Mouse (Mus musculus): ENCODE results near the gene A630076J17Rik.

The A630076J17Rik gene

DNA sequence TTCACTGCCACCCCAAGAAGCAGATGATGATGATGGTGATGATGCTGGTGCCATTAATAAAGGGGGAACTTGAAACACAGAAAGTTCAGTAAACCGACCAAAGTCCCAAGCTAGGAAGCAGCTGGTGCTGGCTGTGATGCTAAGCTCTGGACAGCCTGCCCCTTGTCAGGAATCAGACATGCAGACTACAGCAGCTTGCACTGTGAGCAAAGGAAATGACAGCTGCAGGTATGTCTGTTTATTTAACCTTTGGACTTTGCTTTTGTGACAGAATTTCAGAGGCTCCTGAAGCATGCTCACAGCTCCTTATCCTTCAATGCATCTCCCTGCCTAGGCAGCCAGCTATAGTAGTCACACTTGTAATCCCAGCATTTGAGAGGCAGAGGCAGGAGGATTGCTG, at the start of gene A630076J17Rik:
Gene A630076J17Rik, plus strand, starts transcription at position 88 of the 400 bp plus-strand sequence.
- DNase-seq (ENCODE audit: low spot score) = no peak

DNA sequence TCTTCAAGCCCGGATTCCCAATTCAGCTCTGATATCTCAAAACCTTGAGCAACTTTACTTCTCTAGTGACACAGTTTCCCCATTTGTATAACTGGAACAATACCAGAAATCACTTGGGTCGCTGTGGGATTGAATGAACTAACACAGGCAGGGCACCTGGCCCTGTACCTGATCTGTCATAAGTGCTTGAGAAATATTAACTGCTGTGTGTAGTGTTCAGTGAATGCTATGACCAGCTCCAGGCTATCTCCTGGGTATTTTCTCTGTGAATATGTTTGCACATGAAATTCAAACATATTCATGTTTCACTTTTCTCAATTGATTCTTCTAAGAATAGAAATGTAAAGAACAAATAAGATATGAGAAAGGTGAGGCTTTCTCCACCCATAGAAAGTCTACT, 49.6 kb upstream of the A630076J17Rik start:
- no peak for DNase-seq (ENCODE audit: low spot score)

DNA sequence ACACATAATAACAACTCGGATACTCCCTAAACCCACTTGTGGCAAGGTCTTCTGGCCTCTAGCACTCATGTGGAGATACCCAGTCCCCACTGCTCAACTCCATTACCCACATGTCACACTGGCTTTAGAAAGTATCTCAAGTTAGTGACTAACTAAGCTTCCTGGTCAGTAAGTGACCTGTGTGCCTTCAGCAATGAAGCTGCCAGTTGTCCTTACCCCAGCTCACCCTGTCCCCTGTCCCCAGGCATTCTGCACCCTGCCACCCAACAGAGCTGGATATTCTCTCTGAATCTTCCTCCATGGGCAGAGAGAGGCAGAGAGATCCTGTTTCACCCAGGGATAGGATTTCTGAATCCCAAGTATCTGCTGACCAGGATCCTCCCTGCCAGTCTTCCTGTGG, 47.7 kb upstream of the A630076J17Rik start, which contains the start of gene Kcna10:
Gene Kcna10, plus strand, starts transcription at position 301 of the 400 bp plus-strand sequence.
- DNase-seq (ENCODE audit: low spot score) = no peak

DNA sequence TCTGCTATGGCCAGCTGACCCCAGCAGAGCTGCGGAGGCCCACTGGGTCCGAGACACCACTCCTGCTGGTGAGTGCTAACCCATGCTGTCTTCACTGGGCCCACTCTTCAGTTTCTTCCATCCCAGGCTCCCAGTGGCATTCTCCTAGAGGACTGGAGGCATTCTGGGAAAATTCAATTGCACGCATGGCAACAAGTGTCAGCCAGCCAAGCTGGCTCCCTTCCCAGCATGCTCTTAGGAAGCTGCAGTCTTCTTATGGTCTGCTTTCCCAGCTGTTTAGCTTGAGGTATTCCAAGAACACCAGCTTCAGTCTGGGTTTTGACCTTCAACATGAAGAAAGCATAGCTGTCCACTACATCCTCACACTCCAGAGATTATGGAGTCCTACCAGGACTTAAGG, 47.2 kb upstream of the A630076J17Rik start:
- DNase-seq (ENCODE audit: low spot score) = no peak

DNA sequence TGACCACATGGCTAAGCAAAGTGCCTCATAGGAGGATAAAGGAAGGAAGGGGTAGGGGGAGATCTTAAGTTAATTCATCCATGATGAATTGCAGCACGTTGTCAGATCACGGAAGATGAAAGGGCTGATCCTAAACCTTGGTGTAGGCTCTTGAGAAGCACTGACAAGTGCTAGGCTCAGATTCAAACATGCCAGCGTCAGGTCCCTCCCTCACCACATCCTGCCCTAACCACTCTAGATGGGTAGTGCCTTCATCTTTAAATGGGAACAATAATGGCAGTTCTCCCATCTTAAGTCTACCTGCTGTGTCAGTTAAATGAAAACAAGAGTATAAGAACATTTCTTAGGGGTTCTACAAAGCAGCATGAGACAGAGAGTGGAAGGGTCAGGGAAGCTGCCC, 44.8 kb upstream of the A630076J17Rik start:
- DNase-seq (ENCODE audit: low spot score) = no peak

DNA sequence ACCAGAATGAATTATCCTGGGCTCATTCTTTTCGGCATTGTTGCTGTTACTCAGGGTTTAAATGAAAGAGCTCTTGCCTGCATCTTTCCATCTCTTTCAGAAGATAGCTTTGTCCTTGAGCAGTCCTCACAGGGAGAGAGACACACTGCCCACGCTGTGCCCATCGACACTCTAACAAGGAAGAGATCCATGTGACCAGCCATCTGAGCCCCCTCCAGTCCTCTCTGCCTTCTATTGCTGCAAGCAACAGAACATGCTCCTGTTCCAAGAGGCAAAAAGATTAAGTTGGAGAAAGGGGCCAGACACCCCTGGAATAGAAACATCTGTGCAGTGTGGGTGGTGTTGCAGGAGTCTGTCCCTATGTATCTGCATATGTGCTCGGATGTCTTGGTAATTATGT, 43.4 kb upstream of the A630076J17Rik start:
- DNase-seq (ENCODE audit: low spot score) = no peak

DNA sequence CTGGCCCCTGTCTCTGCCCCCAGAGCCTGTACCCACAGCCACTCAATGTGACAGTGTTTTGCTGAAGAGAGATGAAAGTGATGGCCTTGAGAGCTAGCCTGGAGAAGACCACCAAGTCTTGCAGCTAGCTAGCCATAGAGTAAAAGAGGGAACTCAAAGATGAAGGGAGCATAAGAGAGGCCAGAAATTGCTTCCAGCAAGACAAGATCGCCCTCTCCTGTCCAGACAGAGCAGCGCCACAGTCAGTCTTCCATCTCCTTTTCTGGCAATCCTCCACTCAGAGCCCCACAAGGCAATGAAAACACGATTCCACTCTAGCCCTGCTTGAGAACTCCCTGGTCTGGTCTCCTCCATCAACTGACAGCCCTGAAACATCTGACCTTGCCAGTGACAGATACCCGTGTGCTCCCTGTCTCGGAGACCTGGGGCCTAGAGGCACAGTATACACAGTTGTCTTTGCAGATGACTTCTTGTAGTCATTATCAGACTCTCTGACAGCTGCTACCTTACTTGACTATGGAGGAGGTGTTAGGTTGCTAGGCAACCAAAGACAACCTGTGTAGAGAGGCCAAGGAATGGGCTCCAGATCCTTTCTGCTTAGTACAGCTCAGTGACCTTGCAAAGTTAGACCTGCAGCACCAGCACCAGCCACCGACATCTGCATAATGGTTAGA, 42.1 kb upstream of the A630076J17Rik start:
- peak; percentile 6 for DNase-seq (ENCODE audit: low spot score)

DNA sequence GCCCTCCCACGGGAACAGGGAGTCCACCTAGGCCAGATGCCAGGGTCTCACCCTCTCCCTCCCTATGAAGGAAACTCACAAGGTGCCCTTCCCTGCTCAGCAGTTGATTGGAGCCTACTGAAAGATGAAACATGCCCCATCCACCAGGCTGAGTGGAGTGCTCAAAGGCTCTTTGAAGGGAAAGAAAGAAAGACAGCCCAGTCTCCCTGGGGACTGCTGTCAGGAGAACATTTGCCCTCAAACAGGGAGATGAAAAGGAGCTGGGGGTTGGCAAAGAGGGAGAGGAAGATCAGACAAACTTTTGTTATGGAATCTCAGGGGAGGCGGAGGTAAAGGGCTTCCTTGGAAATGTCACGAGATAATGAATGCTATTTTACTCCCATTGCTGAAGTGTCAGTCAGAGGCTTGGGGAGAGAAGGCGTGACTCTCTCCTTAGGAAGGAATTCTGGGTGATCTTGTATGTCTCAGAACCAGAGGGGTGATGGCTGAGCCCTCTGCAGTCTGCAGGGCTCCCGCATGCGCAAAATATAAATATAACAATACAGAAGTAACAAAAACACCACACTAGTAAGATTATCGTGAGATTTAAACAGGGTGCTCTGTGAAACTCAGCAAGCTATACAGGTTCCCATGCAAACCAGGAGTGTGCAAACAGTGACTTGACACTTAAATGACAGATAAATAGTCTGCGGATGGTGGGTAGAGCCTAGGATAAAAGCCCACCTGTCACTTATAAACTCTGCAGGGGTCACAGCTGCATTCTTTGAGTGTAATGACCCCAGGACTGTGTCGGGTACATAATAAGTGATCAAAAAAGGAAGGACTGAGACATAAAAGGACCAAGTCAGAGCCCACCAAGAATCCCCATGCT, 28.9 kb upstream of the A630076J17Rik start:
- no peak for DNase-seq (ENCODE audit: low spot score)

DNA sequence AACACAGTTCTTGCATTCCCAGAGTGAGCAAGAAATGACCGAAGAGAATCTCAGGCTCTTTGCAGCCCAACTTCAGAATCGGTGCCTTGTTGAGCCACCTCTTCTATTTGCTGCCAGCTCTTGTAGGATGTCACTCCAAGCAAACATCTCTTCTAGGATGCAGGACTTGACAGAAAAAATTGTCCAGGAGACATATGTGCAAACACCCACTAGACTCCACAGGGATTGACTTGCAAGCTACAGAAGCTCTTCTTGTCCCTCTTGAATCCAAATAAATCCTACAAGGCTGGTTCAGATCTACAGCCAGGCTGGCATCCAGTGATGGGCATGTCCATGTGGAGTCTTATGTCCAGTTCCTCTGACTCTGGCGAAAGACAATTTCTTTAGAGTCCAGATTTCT, 26.0 kb upstream of the A630076J17Rik start:
- no peak for DNase-seq (ENCODE audit: low spot score)

DNA sequence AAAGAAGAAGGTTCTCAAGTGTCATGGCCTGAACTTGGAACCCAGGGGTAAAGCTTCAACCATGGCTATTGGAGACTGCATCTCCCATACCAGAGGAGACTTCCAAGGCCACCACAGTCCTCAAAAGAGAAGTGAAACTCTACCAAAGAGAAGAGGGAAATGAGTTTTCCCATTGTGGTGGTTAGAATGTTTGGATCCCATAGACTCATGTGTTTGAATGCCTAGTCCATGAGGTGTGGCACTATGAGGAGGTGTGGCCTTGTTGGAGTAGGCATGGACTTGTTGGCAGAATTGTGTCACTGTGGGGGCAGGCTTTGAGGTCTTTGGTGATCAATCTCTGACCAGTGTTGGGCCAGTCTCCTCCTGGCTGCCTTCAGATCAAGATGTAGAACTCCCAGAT, 25.2 kb upstream of the A630076J17Rik start:
- no peak for DNase-seq (ENCODE audit: low spot score)

DNA sequence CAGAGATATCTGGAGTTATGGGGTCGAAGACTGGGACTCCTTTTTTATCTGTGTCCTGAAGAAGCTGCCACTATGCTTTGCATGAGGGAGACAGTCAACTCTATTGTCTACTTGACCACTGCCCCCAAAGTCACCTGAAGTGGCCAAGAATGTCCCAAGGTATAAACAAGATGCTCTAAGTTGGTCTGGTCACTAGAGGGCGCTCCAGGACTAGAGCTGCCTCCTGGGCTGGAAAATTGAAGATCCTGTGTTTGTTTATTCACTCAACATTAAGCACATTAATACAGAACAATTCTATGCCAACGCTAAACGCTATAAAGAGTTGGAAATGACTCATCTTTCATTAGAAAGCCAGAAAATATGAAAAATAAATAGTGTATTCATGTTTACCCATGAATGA, 24.4 kb upstream of the A630076J17Rik start:
- DNase-seq (ENCODE audit: low spot score) = peak; percentile 61

DNA sequence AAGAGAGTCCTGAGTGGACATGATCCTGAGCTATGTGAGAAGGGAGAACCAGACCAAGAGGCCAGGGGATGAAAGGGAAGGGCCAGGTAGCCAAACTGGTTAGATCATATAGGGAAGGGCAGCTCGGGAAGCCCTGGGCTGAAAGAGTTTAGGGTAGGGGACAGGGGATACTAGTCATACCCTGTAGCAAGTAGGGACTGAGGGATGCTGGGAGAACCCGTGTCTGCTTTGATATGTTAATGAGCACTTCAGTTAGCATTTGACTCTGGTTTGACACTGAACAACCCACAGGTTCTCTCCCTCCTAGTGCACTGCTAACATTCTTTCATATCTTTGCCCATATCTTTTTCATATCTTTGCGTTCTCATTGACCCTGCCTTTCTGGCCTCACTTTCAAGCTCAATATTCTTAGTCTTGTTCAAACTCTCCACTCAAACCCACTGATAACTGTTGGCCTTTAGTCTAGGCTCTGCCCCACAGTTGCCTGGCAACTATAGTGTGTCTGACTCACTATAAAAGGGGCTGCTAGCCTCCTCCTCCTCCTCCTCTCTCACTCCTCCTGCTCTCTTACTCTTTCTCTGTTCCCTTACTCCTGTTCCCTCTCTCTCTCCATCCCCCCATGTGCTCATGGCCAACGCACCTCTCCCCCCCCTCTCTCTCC, 23.8 kb upstream of the A630076J17Rik start:
- no peak for DNase-seq (ENCODE audit: low spot score)

DNA sequence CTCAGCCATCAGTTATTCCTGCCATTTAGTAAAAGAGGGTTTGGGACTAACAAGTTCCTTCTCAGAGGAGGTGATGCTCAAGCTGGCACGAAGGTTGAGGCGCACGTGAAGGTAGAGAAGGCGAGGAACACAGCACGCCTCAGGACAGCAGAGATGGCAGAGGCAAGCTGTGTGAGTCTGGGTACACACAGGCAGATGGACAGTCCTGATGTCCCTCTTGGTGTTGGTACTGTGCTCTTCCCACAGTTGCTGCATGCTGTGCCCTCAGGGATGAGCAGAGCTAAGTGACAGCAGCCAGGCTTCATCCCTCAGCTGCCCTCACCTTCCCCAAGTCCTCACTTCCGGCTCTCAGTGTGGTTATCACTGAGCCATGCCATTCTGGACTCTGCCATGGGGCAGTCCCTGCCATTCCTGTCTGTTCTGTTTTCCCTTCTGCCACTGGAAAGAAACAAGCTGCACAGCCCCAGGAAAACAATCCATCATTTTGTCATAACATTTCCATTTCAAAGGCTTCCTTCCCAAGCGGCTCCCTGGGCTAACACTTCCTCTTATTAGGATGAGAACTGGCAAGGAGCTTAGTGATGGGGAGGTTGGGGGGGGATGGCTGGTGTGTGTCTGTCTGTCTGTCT, 22.7 kb upstream of the A630076J17Rik start:
- peak; percentile 30 for DNase-seq (ENCODE audit: low spot score)

DNA sequence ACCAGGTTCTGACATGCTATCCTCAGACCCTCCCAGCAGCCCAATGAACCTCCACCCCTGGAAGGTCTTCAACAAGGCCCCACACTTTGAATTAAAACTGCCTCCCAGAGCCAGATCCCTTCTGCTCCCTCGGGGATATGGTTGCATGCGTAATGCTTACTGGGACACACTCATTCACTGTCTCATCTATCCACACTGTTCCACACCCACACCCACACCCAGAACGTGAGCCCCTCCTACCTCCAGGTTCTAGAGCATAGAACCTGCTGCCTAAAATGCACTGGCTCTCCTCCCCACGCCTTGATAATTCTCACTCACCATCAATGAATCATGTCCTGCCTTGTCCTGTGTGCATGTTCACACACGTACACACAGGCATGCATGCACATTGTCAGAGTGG, 15.8 kb upstream of the A630076J17Rik start:
- no peak for DNase-seq (ENCODE audit: low spot score)

DNA sequence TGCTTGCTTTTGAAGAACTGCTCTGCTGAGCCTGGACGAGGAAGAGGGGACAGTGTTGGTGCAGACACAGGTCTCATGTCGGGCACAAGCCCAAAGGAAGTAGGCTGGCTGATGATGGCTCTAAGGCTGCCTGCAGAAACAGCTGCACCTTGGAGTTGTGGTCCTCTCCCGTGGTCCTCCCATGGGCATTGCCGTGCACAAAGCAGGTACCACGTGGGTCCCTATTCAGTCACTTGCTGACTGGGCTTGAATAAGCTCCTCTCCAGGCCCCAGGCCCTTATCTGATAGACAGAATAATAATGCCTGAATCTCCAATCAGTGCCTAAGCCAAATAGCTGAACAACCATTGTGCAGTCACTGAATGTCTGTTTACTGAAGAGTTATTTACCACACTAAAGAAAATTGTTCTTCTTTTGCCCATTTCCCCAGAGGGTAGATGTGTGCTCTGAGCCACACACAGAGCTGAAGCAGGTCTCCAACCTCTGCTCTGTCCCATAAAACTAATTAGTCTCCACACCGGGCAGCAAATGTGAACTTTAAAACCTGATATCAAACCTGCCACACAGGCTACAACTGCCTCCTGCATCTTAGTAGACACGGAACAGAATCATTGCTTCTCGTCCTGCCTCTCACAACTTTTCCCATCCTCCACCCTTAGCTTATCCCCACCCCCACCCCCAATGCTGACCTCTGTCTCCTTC, 13.9 kb upstream of the A630076J17Rik start:
- no peak for DNase-seq (ENCODE audit: low spot score)

DNA sequence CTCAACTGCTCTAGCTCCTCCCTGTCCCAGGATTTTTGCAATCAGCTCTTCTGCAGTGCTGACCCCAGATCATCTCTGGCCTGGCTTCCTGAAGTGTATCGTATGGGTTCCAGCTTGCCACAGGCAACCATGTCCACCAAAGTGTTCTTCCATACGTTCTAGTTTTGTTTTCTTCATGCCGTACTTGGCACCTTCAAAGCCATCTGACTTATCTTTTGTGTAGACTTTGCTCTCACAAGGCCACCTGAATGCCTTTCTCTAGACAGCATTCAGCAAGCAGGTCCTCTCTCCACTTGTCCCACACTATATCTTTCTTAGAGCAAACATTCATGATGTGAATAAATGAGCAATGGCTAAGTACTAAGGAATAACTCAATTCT, 13.3 kb upstream of the A630076J17Rik start:
- DNase-seq (ENCODE audit: low spot score) = no peak

DNA sequence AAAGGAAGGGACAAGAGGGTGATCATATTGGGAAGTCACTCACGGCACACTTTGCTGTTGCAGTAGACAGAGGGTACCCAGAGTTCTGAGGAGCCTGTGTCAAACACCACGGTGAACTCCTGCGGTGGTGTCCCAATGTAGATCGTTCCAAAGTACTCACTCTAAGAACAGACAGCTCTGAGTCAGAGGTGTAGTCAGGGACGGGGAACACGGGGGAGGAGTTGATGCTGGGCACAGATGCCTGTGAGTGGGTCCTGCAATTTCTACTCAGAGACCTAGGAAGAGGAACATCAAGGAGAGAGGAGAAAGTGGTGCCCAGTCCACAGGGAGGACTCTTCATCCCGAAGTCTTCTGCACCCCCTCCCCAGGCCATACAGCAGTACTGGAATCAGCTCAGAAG, 11.8 kb upstream of the A630076J17Rik start:
- DNase-seq (ENCODE audit: low spot score) = no peak

DNA sequence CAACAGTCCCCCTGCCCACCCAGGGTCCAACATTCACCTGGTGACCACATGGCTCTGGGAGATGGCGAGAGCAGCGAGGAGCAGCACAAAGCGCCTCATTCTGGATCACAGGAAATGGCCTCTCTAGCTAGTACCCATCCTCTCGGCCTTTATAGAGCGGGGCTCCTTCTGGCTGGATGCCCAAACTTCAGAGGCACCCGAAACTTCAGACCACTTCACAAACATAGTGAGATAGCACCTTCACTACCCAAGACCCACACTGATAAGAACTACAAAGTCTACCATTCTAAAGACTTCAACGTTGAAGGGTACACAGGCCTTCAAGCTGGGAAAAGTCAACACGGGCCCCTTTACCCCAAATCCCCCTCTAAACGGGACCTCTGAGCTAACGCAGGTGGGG, 8.8 kb upstream of the A630076J17Rik start, which contains the start of gene Cym:
Gene Cym, minus strand, starts transcription at position 125 of the 400 bp plus-strand sequence.
- DNase-seq (ENCODE audit: low spot score) = no peak

DNA sequence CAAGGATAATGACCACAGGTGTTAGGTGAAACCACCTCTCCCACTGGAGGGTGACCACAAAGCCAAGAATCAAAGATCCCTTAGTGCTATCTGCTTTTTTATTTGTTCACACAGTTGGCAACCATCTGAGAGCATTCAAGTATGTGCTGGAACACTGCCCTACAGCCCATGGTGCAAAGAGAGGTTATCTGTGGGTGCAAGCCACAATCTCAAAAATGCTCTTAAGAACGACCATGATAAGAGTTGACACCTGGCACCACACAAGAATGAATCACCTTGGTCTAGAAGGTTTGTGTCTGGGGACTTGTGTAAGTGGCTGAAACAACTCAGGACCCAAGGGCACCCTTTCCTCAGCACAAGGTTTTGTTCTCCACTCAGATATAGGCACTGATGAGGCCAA, 7.2 kb upstream of the A630076J17Rik start:
- no peak for DNase-seq (ENCODE audit: low spot score)

DNA sequence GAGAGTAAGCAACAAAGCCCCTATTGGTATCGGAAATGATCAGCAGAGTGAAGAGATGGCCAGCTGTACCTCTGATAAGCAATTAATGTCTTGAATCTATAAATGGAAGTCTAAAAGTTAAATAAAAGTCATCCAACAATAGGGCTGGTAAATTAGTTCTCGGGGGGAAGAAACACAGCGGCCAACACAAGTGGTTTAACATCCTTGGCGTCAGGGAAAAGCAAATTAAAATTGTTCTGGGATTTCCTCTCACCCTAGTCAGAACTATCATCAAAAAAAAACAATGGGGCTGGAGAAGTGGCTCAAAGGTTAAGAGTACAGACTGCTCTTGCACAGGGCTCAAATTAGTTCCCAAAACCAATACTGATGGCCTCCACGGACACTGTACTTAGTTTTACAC, 4.6 kb upstream of the A630076J17Rik start:
- DNase-seq (ENCODE audit: low spot score) = no peak

DNA sequence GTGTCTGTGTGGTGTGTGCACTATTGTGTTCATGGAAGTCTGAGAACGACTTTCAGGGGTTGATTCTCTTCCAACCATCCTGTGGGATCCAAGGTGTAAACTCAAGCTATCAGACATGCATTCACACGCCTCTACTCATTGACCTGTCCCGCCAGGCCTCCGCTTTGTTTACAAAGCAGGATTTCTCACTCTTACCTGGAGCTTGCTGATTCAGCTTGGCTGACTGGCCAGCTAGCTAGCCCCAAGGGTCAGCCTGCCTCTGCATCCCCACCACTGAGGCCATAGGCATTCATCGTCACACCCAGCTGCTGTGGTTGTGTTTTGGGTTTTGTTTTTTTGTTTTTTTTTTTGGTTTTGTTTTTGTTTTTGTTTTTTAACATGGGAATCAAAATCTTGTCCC, 1.2 kb upstream of the A630076J17Rik start:
- no peak for DNase-seq (ENCODE audit: low spot score)

DNA sequence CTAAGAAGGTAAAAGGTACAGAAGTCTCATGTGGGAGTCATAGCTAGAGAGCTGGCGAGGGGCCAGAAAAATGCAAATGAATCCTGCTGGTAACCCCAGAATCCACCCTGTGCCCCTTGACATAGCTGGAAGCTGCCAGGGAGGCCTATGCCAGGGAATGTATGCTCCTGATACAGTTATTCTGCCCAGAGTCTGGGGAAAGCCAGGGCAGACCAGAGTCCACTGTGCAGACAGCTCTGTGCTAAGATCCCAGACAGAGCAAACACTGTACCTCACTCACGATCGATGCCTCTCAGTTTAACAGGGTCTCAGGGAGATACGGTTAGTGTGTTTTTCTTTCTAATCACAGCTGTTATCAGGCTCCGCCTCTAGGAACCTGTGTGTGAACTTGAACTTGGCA, 592 bp upstream of the A630076J17Rik start:
- DNase-seq (ENCODE audit: low spot score) = no peak
